Mouse (Mus musculus): ENCODE data around the gene Spon1. TPM values are rescaled to one million over a fixed set of nuclear protein-coding genes. Genes with fewer than 3 reads are reported as not detected.

Gene Spon1
- polyA plus RNA-seq, 1 experiment from 2014 or later = 39.6 TPM

DNA sequence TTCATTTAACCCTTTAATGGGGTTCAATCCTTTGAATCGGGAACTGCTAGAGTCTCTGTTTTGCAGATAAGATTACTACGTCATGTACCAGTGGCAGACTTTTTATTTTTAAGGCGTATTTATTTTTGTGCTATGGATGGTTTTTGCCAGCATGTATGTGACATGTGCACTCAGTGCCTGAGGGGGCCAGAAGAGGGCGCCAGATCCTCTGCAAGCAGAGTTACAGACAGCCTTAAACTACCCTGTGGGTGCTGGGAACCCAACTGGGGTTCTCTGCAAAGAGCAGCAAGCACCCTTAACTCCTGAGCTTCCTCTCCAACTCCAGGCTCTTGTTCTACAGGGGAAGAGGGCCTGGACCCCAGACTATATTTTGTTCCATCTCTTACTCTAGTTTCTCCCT is 23.2 kb upstream of the Spon1 start:
- H3K36me3 ChIP-seq (ENCODE audit: control insufficient read depth, insufficient read depth, low read length) = no peaks in the 10 kb centered on the region
- H3K27ac ChIP-seq (replicated peaks; ENCODE audit: low read depth, low read length) = no peak overlapping the region
- H3K27me3 ChIP-seq (ENCODE audit: control insufficient read depth, insufficient read depth, low read length) = no peaks in the 10 kb centered on the region
- H3K4me1 ChIP-seq (ENCODE audit: control insufficient read depth, insufficient read depth, low read length) = peaks cover 7% of the 10 kb centered on the region; the same call in 1 of the 2 replicates
- 96% methylated on average over 4 of the region's 4 CpGs for WGBS
- no peak overlapping the region for H3K4me2 ChIP-seq (ENCODE audit: low read length)
- no peak overlapping the region for H3K4me3 ChIP-seq (replicated peaks; ENCODE audit: low read depth, low read length)
- ATAC-seq (ENCODE audit: low FRiP score, low TSS enrichment) (no peak), DNase-seq (no peak)
- H3K9me3 ChIP-seq (ENCODE audit: control insufficient read depth, low read length) = no peaks in the 10 kb centered on the region
- H3K9ac ChIP-seq (replicated peaks; ENCODE audit: low read length) = no peak overlapping the region

DNA sequence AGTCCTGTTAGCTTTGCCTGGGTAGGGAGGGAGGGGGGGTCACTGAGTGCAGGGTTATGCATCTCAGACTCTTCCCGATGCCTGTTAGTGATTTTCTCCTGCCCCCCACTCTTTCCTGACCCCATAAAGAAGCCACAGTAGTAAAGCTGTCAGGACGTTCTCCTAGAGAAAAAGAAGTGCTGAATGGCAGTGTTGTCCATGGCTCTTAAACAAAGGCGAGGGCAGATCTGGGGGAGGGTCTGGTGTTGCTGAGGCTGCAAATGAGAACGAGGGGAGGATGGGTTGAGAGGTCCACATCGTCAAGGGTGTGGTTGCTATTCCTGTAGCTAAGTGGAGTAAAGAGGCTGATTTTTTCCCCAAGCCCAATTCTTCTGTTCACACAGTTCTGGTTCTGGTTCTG is 21.8 kb upstream of the Spon1 start:
- no peaks in the 10 kb centered on the region for H3K36me3 ChIP-seq (ENCODE audit: control insufficient read depth, insufficient read depth, low read length)
- peaks cover 7% of the 10 kb centered on the region; the same call in 1 of the 2 replicates for H3K4me1 ChIP-seq (ENCODE audit: control insufficient read depth, insufficient read depth, low read length)
- no peaks in the 10 kb centered on the region for H3K27me3 ChIP-seq (ENCODE audit: control insufficient read depth, insufficient read depth, low read length)
- H3K4me2 ChIP-seq (ENCODE audit: low read length) = no peak overlapping the region
- ATAC-seq (ENCODE audit: low FRiP score, low TSS enrichment) = no peak
- 22% methylated on average over 5 of the region's 5 CpGs for WGBS
- H3K9ac ChIP-seq (replicated peaks; ENCODE audit: low read length) = no peak overlapping the region
- no peak overlapping the region for H3K27ac ChIP-seq (replicated peaks; ENCODE audit: low read depth, low read length)
- no peak overlapping the region for H3K4me3 ChIP-seq (replicated peaks; ENCODE audit: low read depth, low read length)
- no peak for DNase-seq
- H3K9me3 ChIP-seq (ENCODE audit: control insufficient read depth, low read length) = no peaks in the 10 kb centered on the region

DNA sequence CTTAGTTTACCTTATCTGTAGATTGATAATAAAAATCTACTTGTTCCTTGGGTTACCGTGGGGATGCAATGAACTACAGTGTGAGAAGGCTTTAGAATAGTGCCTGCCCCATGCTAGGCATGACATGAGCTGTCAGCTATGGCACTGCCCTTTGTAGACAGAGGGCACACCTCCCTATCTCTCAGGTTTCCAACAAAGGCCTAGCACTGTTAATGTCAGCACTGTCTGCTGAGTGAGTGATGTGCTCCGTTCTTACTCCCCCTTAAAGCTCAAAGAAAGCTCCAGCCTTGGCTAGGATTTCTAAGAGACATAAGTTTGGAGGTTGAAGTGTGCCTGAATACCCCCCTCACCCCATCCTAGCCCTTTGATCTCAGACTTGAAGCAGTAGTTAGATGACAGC is 9.2 kb upstream of the Spon1 start:
- Histone ChIP-seq H3K4me1 (ENCODE audit: control insufficient read depth, insufficient read depth, low read length) (no peaks in the 10 kb centered on the region), H3K4me2 (ENCODE audit: low read length) (no peak overlapping the region), H3K9me3 (ENCODE audit: control insufficient read depth, low read length) (no peaks in the 10 kb centered on the region), H3K36me3 (ENCODE audit: control insufficient read depth, insufficient read depth, low read length) (no peaks in the 10 kb centered on the region), H3K9ac (replicated peaks; ENCODE audit: low read length) (no peak overlapping the region), H3K27ac (replicated peaks; ENCODE audit: low read depth, low read length) (no peak overlapping the region), H3K4me3 (replicated peaks; ENCODE audit: low read depth, low read length) (no peak overlapping the region), H3K27me3 (ENCODE audit: control insufficient read depth, insufficient read depth, low read length) (no peaks in the 10 kb centered on the region)
- ATAC-seq (ENCODE audit: low FRiP score, low TSS enrichment) (no peak), DNase-seq (no peak)
- 93% methylated on average over 2 of the region's 2 CpGs for WGBS

DNA sequence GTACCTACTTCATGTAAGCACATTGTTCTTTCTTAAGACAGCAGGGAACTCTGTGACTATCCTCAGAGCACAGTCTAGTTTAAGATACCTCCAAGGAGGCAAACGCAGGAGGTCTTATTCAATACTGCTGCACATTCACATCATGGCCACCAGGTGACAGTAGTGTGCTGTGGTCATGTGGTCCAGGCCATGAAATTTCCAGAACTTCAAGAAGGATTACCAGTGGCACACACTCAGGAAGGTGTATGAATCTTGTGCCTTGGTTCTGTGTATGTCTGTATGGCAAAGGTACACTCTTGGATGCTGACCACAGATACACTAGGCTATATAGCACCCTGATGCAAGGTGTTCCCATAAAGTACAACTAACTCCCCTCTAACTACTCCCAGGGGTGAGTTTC is 6.6 kb upstream of the Spon1 start:
- DNase-seq (peak; percentile 86), ATAC-seq (ENCODE audit: low FRiP score, low TSS enrichment) (peak; percentile 53; the same call in 1 of the 2 replicates)
- 23% methylated on average over 1 of the region's 1 CpGs for WGBS
- H3K9ac ChIP-seq (replicated peaks; ENCODE audit: low read length) = no peak overlapping the region
- no peaks in the 10 kb centered on the region for H3K36me3 ChIP-seq (ENCODE audit: control insufficient read depth, insufficient read depth, low read length)
- H3K9me3 ChIP-seq (ENCODE audit: control insufficient read depth, low read length) = no peaks in the 10 kb centered on the region
- no peak overlapping the region for H3K4me2 ChIP-seq (ENCODE audit: low read length)
- H3K27me3 ChIP-seq (ENCODE audit: control insufficient read depth, insufficient read depth, low read length) = no peaks in the 10 kb centered on the region
- H3K4me3 ChIP-seq (replicated peaks; ENCODE audit: low read depth, low read length) = no peak overlapping the region
- H3K4me1 ChIP-seq (ENCODE audit: control insufficient read depth, insufficient read depth, low read length) = no peaks in the 10 kb centered on the region
- no peak overlapping the region for H3K27ac ChIP-seq (replicated peaks; ENCODE audit: low read depth, low read length)

DNA sequence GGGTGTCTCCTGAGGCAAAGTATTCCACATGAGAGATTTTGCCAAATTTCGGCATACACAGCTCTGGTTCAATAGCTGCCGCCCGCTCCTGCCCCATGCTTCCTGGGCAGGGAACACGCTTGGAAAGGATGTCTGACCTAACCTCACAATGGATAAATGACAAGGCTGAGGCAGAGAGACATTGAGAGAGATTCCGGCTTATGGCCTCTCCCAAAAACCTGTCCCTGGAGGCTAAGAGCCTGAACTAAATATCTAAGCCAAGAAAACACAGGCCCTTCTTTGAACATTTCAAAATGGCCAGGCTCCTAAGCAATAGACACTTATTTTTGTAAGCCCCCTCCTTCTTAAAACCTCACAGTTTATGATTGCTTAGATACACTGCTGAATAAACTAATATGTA is 665 bp upstream of the Spon1 start:
- peaks cover 14% of the 10 kb centered on the region for H3K4me1 ChIP-seq (ENCODE audit: control insufficient read depth, insufficient read depth, low read length)
- no peaks in the 10 kb centered on the region for H3K9me3 ChIP-seq (ENCODE audit: control insufficient read depth, low read length)
- no peak overlapping the region for H3K27ac ChIP-seq (replicated peaks; ENCODE audit: low read depth, low read length)
- DNase-seq (no peak), ATAC-seq (ENCODE audit: low FRiP score, low TSS enrichment) (no peak)
- no peaks in the 10 kb centered on the region for H3K36me3 ChIP-seq (ENCODE audit: control insufficient read depth, insufficient read depth, low read length)
- H3K4me2 ChIP-seq (ENCODE audit: low read length) = peak overlapping the region; percentile 100
- no peak overlapping the region for H3K9ac ChIP-seq (replicated peaks; ENCODE audit: low read length)
- H3K27me3 ChIP-seq (ENCODE audit: control insufficient read depth, insufficient read depth, low read length) = peaks cover 31% of the 10 kb centered on the region
- 85% methylated on average over 5 of the region's 5 CpGs for WGBS
- H3K4me3 ChIP-seq (replicated peaks; ENCODE audit: low read depth, low read length) = no peak overlapping the region

DNA sequence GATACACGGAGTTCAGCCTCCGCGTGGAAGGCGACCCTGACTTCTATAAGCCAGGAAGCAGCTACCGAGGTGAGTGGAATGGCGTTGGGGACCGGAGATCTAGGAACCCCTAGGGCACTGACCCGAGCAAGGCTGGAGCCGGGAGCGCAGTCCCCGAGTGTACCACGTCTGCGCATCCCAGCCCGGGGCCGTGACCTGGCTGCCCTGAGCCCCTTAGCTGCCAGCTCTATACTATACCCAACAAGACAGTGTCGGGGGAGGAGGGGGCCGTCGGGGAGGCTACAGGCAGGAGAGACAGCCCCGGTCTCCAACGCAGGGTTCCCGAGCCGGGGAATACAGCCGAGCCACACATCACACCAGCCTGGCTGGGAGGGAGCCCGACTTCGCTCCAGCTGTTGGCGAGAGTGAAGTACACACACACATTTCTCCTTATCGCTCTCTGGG is 722 bp downstream of the Spon1 start:
- under 1% methylated on average over 27 of the region's 27 CpGs for WGBS
- Histone ChIP-seq H3K4me3 (replicated peaks; ENCODE audit: low read depth, low read length) (peak overlapping the region; percentile 56), H3K9ac (replicated peaks; ENCODE audit: low read length) (peak overlapping the region; percentile 62), H3K4me1 (ENCODE audit: control insufficient read depth, insufficient read depth, low read length) (peaks cover 14% of the 10 kb centered on the region), H3K27me3 (ENCODE audit: control insufficient read depth, insufficient read depth, low read length) (peaks cover 31% of the 10 kb centered on the region), H3K4me2 (ENCODE audit: low read length) (peak overlapping the region; percentile 100), H3K36me3 (ENCODE audit: control insufficient read depth, insufficient read depth, low read length) (no peaks in the 10 kb centered on the region), H3K27ac (replicated peaks; ENCODE audit: low read depth, low read length) (peak overlapping the region; percentile 63), H3K9me3 (ENCODE audit: control insufficient read depth, low read length) (no peaks in the 10 kb centered on the region)
- ATAC-seq (ENCODE audit: low FRiP score, low TSS enrichment) (peak; percentile 57), DNase-seq (peak; percentile 57)

DNA sequence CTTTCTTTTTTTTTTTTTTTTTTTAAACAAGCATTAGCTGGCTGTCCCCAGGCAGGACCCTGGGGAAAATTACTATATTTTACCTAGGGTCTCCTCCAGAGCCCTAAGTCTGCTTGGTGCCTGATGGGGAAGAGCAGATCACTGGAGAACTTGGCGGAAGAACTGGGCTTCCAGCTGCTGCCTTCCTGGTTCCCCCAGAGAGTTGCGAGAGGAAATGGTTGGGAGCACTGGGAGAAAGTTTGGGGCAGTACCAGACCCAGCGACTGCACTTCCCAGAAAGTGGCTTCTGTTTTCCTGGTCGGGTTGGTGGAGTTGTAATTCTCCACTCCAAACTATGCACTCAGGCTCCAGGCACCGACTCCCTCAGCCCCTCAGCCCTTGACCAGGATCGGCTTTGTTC is 1.7 kb downstream of the Spon1 start:
- H3K27me3 ChIP-seq (ENCODE audit: control insufficient read depth, insufficient read depth, low read length) = peaks cover 31% of the 10 kb centered on the region
- no peak overlapping the region; the same call in 1 of the 2 replicates for H3K9ac ChIP-seq (replicated peaks; ENCODE audit: low read length)
- no peak overlapping the region for H3K27ac ChIP-seq (replicated peaks; ENCODE audit: low read depth, low read length)
- H3K9me3 ChIP-seq (ENCODE audit: control insufficient read depth, low read length) = 0 out of 2 replicates have a peak, but pooled peaks cover 5% of the 10 kb centered on the region
- H3K4me2 ChIP-seq (ENCODE audit: low read length) = peak overlapping the region; percentile 100
- H3K4me3 ChIP-seq (replicated peaks; ENCODE audit: low read depth, low read length) = peak overlapping the region; percentile 56
- peaks cover 14% of the 10 kb centered on the region for H3K4me1 ChIP-seq (ENCODE audit: control insufficient read depth, insufficient read depth, low read length)
- H3K36me3 ChIP-seq (ENCODE audit: control insufficient read depth, insufficient read depth, low read length) = no peaks in the 10 kb centered on the region
- ATAC-seq (ENCODE audit: low FRiP score, low TSS enrichment) (no peak), DNase-seq (no peak)
- WGBS = 16% methylated on average over 6 of the region's 6 CpGs

DNA sequence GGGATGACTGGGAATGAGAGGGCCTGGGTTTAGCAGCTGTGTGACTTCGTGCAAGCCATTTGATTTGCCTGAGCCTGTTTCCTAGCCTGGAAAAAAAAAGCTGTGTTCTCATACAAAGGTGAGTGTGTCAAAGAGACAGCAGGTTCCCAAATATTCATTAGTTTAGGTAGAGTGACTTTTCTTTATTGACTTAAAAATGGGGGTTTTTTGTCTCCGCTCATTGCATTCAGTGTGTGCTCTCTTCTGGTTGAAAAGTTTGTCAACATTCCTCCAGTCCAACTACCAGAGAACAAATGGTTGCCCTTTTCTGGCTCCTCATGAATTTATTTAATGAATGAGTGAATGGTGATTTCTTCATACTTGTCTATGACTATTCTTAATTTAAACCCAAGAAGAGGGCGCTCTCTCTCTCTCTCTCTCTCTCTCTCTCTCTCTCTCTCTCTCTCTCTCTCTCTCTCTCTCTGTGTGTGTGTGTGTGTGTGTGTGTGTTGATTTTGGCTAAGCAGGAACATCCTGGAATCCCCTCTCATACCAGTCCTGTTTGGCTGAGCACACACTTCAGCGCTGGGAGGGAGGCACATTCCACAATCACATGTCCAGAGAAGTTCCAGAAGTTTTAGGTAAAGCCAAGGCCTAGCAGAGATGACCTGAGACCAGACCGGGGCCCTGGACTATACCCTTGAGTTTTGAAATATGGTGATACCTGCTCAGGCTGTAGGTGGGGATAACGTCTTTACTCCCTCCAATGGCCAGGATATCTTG is 2.6 kb downstream of the Spon1 start:
- H3K4me3 ChIP-seq (replicated peaks; ENCODE audit: low read depth, low read length) = peak overlapping the region; percentile 56; the same call in 1 of the 2 replicates
- peak overlapping the region; percentile 100 for H3K4me2 ChIP-seq (ENCODE audit: low read length)
- H3K27me3 ChIP-seq (ENCODE audit: control insufficient read depth, insufficient read depth, low read length) = peaks cover 31% of the 10 kb centered on the region
- peaks cover 14% of the 10 kb centered on the region for H3K4me1 ChIP-seq (ENCODE audit: control insufficient read depth, insufficient read depth, low read length)
- no peaks in the 10 kb centered on the region for H3K36me3 ChIP-seq (ENCODE audit: control insufficient read depth, insufficient read depth, low read length)
- no peak for DNase-seq
- H3K9me3 ChIP-seq (ENCODE audit: control insufficient read depth, low read length) = 0 out of 2 replicates have a peak, but pooled peaks cover 5% of the 10 kb centered on the region
- ATAC-seq (ENCODE audit: low FRiP score, low TSS enrichment) = no peak
- 56% methylated on average over 6 of the region's 6 CpGs for WGBS
- H3K27ac ChIP-seq (replicated peaks; ENCODE audit: low read depth, low read length) = no peak overlapping the region
- H3K9ac ChIP-seq (replicated peaks; ENCODE audit: low read length) = no peak overlapping the region

DNA sequence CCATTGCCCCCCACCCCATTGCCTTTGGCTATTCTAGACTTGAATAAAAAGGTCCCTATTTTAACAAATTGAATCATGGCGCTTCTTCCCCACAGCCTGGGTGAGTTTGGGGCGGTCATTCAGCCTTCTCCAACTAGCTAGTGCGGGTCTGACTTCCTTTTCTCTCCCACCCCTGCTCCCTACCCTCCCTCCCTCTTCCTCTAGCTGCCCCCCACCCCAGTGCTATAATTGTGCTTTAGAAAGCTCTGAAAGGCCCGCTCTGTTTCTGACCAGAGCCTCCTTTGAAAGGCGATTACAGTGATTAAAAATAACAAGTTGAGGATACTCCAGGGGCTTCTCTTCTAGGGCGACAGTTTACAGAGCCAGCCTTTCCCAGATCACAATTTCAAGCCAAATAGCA is 3.5 kb downstream of the Spon1 start:
- no peak overlapping the region; the same call in 1 of the 2 replicates for H3K4me3 ChIP-seq (replicated peaks; ENCODE audit: low read depth, low read length)
- H3K27me3 ChIP-seq (ENCODE audit: control insufficient read depth, insufficient read depth, low read length) = peaks cover 31% of the 10 kb centered on the region
- peaks cover 14% of the 10 kb centered on the region for H3K4me1 ChIP-seq (ENCODE audit: control insufficient read depth, insufficient read depth, low read length)
- WGBS = 9% methylated on average over 6 of the region's 6 CpGs
- ATAC-seq (ENCODE audit: low FRiP score, low TSS enrichment) = no peak
- no peak overlapping the region; the same call in 1 of the 2 replicates for H3K9ac ChIP-seq (replicated peaks; ENCODE audit: low read length)
- H3K36me3 ChIP-seq (ENCODE audit: control insufficient read depth, insufficient read depth, low read length) = no peaks in the 10 kb centered on the region
- H3K9me3 ChIP-seq (ENCODE audit: control insufficient read depth, low read length) = 0 out of 2 replicates have a peak, but pooled peaks cover 5% of the 10 kb centered on the region
- peak; percentile 55 for DNase-seq
- 0 out of 2 replicates have a peak overlapping the region, but pooled peaks have one; percentile 26 for H3K27ac ChIP-seq (replicated peaks; ENCODE audit: low read depth, low read length)
- H3K4me2 ChIP-seq (ENCODE audit: low read length) = peak overlapping the region; percentile 27
